33 mouse cellular contexts compared by ENCODE assay signal in genomic region chr16:44999537-44999936, GRCm38 (mm10). TPM values are rescaled to one million over a fixed set of nuclear protein-coding genes. Genes with fewer than 3 reads are reported as not detected.
DNase-seq lines count a peak whose midpoint lies in the region; ATAC-seq lines count a peak whose summit lies in the region.
"Had no signal": no experiment of that assay in that cellular context is flagged by ENCODE, and none has a peak within 500 bp of the region (broad histone marks: within the 10 kb centered on the region; RNA-seq: fewer than 3 reads in every experiment).

No protein-coding gene starts in this region.

- peak; percentile 5 to 30 for DNase-seq in spleen, postnatal 36 days (ENCODE audit: low spot score in 2 of 2)
- no peak for DNase-seq in spleen, adult 18-20 months
- peak; percentile 35 for DNase-seq in T-cell, adult 2 months (ENCODE audit: low spot score)
- no peak for DNase-seq in gastrocnemius, postnatal 36 days
- no peak for DNase-seq in kidney, adult 18-20 months
- no peak for DNase-seq in cerebellum, postnatal 36 days
- DNase-seq: adrenal gland, adult 8-10 months; cerebellum, adult 2 months; cerebellum, postnatal 25 days; embryo, embryonic 11 days; gastrocnemius, adult 2 months; heart, postnatal 14 days; kidney, adult 11 months; kidney, postnatal 25 days; lung, embryonic 14.5 days; lung, postnatal 14 days; thymus, adult 2 months; thymus, postnatal 4 days had no signal

- peak; percentile 93 for ATAC-seq in inflammation-experienced regulatory T-cells, adult 6 months
- ATAC-seq: forebrain, embryonic 14.5 days; hindbrain, postnatal 0 days; midbrain, embryonic 16.5 days had no signal

- intact Hi-C loops in gastrocnemius, postnatal 36 days (cut with DNase I): no loop called here

RNA-seq across cellular contexts. Expression of gene Cd200r3, which starts 56.1 kb away (rescaled TPM):
- 1 to 10 TPM in 1 of 3 experiments, not detected in 2; 1.9 TPM for polyA plus RNA-seq in inflammation-experienced regulatory T-cells, adult 6 months (2017; shearing (Covaris generic))
- not detected for total RNA-seq in gastrocnemius, postnatal 36 days (2021)
- total RNA-seq: gastrocnemius, adult 2 months; hindbrain, postnatal 0 days; layer of hippocampus, adult 2 months; left cerebral cortex, adult 2 months; left cerebral cortex, postnatal 25 days had no signal
- polyA plus RNA-seq: cerebellum, adult 2 months; embryonic facial prominence, embryonic 12.5 days; forebrain, embryonic 14.5 days; frontal cortex, adult 2 months; gonadal fat pad, adult 2 months; hindbrain, embryonic 12.5 days; hindbrain, postnatal 0 days; limb, embryonic 12.5 days; liver, adult 2 months; midbrain, embryonic 11.5 days; midbrain, embryonic 16.5 days; neural tube, embryonic 13.5 days had no signal

Comparison
In these comparisons a context has a peak if more than half of its experiments do, and no peak if none do; other contexts are left out.
1. DNase-seq: peak in spleen, postnatal 36 days (2 of 2) and T-cell, adult 2 months (single experiment); none in spleen, adult 18-20 months (0 of 2), gastrocnemius, postnatal 36 days (0 of 2), kidney, adult 18-20 months (single experiment) and cerebellum, postnatal 36 days (0 of 2).